Comparison of ENCODE assay signal across 35 mouse cellular contexts in the genomic region with DNA sequence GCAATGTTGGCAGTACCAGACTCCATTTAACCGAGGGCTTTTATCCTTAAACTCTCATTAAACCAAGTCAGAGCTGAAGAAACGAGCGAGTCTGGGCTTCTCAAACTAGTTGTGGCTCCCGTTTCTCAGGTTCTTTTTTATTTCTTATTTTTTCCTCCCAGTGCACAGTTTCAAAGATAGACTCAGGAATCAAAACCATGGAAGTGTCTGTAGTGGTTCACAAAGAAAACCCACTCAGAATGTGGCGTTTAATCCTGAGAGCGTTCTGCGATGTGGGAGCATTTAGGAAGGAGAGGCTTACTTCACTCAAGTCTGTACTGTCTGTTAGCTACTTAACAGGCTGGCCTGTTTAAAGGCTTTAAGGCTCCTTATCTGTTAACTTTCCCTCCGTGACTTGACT. TPM values are rescaled to one million over a fixed set of nuclear protein-coding genes. Genes with fewer than 3 reads are reported as not detected.
DNase-seq lines count a peak whose midpoint lies in the region; ATAC-seq and TF ChIP-seq lines count a peak whose summit lies in the region.
"Had no signal": no experiment of that assay in that cellular context is flagged by ENCODE, and none has a peak within 500 bp of the region (broad histone marks: within the 10 kb centered on the region; RNA-seq: fewer than 3 reads in every experiment).

No protein-coding gene starts in this region.

- no peak overlapping the region for H3K9ac ChIP-seq in forebrain, embryonic 15.5 days (replicated peaks)
- H3K9ac ChIP-seq in heart, embryonic 13.5 days, result no peak overlapping the region
- H3K9ac ChIP-seq in ES-Bruce4 (ENCODE audit: low read depth, poor library complexity, severe bottlenecking), result peak overlapping the region; percentile 67
- peak overlapping the region; percentile 33; the same call in 1 of the 2 replicates for H3K9ac ChIP-seq in liver, embryonic 15.5 days
- H3K9ac ChIP-seq: hindbrain, embryonic 14.5 days; lung, embryonic 14.5 days; midbrain, embryonic 12.5 days; stomach, embryonic 15.5 days had no signal

- H3K9me3 ChIP-seq in forebrain, embryonic 10.5 days, result peaks cover 6% of the 10 kb centered on the region; the same call in 1 of the 2 replicates
- no peaks in the 10 kb centered on the region for H3K9me3 ChIP-seq in forebrain, embryonic 15.5 days
- H3K9me3 ChIP-seq in heart, embryonic 13.5 days, result no peaks in the 10 kb centered on the region
- H3K9me3 ChIP-seq in ES-Bruce4 (replicated peaks; ENCODE audit: control insufficient read depth, insufficient read depth, low read length, poor library complexity, severe bottlenecking), result no peaks in the 10 kb centered on the region
- H3K9me3 ChIP-seq in liver, embryonic 15.5 days (replicated peaks), result no peaks in the 10 kb centered on the region
- H3K9me3 ChIP-seq: midbrain, embryonic 12.5 days; stomach, embryonic 15.5 days had no signal

- H3K36me3 ChIP-seq in forebrain, embryonic 10.5 days (replicated peaks), result no peaks in the 10 kb centered on the region
- H3K36me3 ChIP-seq in forebrain, embryonic 15.5 days, result no peaks in the 10 kb centered on the region
- no peaks in the 10 kb centered on the region for H3K36me3 ChIP-seq in heart, embryonic 13.5 days
- no peaks in the 10 kb centered on the region for H3K36me3 ChIP-seq in ES-Bruce4 (ENCODE audit: control insufficient read depth, insufficient read depth, low read length, poor library complexity, severe bottlenecking)
- H3K36me3 ChIP-seq in liver, embryonic 15.5 days (replicated peaks), result no peaks in the 10 kb centered on the region
- H3K36me3 ChIP-seq: midbrain, embryonic 12.5 days; stomach, embryonic 15.5 days had no signal

- peak overlapping the region; percentile 25; the same call in 1 of the 2 replicates for H3K4me3 ChIP-seq in forebrain, embryonic 10.5 days
- H3K4me3 ChIP-seq in forebrain, embryonic 15.5 days, result no peak overlapping the region
- 0 out of 2 replicates have a peak overlapping the region, but pooled peaks have one; percentile 10 for H3K4me3 ChIP-seq in heart, embryonic 13.5 days
- peak overlapping the region; percentile 52; the same call in 1 of the 2 replicates for H3K4me3 ChIP-seq in ES-Bruce4 (ENCODE audit: low read depth, low read length)
- peak overlapping the region; percentile 58 for H3K4me3 ChIP-seq in liver, embryonic 15.5 days (replicated peaks)
- H3K4me3 ChIP-seq: midbrain, embryonic 12.5 days; stomach, embryonic 15.5 days had no signal

- H3K4me1 ChIP-seq in forebrain, embryonic 10.5 days, result peaks cover 50% of the 10 kb centered on the region
- H3K4me1 ChIP-seq in forebrain, embryonic 15.5 days, result 0 out of 2 replicates have a peak, but pooled peaks cover 8% of the 10 kb centered on the region
- H3K4me1 ChIP-seq in heart, embryonic 13.5 days, result peaks cover 26% of the 10 kb centered on the region
- peaks cover 4% of the 10 kb centered on the region for H3K4me1 ChIP-seq in ES-Bruce4 (ENCODE audit: control insufficient read depth, insufficient read depth, low read length)
- peaks cover 78% of the 10 kb centered on the region for H3K4me1 ChIP-seq in liver, embryonic 15.5 days (replicated peaks)

- no peak for DNase-seq in forebrain, embryonic 10.5 days (ENCODE audit: extremely low spot score, low spot score)
- DNase-seq in heart, adult 18-20 months, result no peak
- DNase-seq in gastrocnemius, postnatal 36 days, result no peak
- no peak for DNase-seq in frontal cortex, postnatal 36 days (ENCODE audit: low spot score in 2 of 2)
- DNase-seq: adrenal gland, adult 2 months; adrenal gland, postnatal 36 days; cerebellum, adult 18-20 months; cerebellum, postnatal 14 days; kidney, adult 9 months; kidney, postnatal 10 days; layer of hippocampus, postnatal 36 days; left cerebral cortex, postnatal 4 days; lung, embryonic 14.5 days; lung, postnatal 14 days had no signal

- intact Hi-C loops in gastrocnemius, postnatal 36 days (cut with DNase I), result no loop called here

- peaks cover 57% of the 10 kb centered on the region for H3K27me3 ChIP-seq in forebrain, embryonic 10.5 days (ENCODE audit: poor library complexity, severe bottlenecking)
- peaks cover 5% of the 10 kb centered on the region; the same call in 1 of the 2 replicates for H3K27me3 ChIP-seq in forebrain, embryonic 15.5 days
- peaks cover 15% of the 10 kb centered on the region for H3K27me3 ChIP-seq in heart, embryonic 13.5 days (replicated peaks)
- H3K27me3 ChIP-seq in ES-Bruce4 (ENCODE audit: control insufficient read depth, insufficient read depth, low read length, poor library complexity, severe bottlenecking), result no peaks in the 10 kb centered on the region
- H3K27me3 ChIP-seq in liver, embryonic 15.5 days, result peaks cover 37% of the 10 kb centered on the region
- H3K27me3 ChIP-seq: stomach, embryonic 15.5 days had no signal

- no peak overlapping the region for H3K4me2 ChIP-seq in forebrain, embryonic 15.5 days (replicated peaks)
- H3K4me2 ChIP-seq in heart, embryonic 13.5 days, result peak overlapping the region; percentile 39
- H3K4me2 ChIP-seq in liver, embryonic 15.5 days, result peak overlapping the region; percentile 74
- H3K4me2 ChIP-seq: hindbrain, embryonic 14.5 days; lung, embryonic 14.5 days; midbrain, embryonic 12.5 days; stomach, embryonic 15.5 days had no signal

- whole genome bisulfite sequencing in forebrain, embryonic 10.5 days, result 29% methylated on average over 8 of the region's 8 CpGs
- WGBS in forebrain, embryonic 15.5 days, result 35% methylated on average over 8 of the region's 8 CpGs
- 45% methylated on average over 8 of the region's 8 CpGs for WGBS in heart, embryonic 13.5 days
- 69% methylated on average over 8 of the region's 8 CpGs for WGBS in liver, embryonic 15.5 days (ENCODE audit: insufficient replicate concordance)

- TF ChIP-seq EP300 in ES-Bruce4 (IDR thresholded peaks at IDR 0.05; ENCODE audit: insufficient read depth, low read depth, low read length), result no peak

- no peak for ATAC-seq in forebrain, embryonic 15.5 days (replicated peaks)
- no peak for ATAC-seq in heart, embryonic 13.5 days (ENCODE audit: extremely low read depth, insufficient number of reproducible peaks, low FRiP score, low TSS enrichment)
- ATAC-seq in liver, embryonic 15.5 days (ENCODE audit: insufficient read depth), result no peak
- ATAC-seq: activated CD4-positive, CD25-positive, alpha-beta regulatory T cell, adult 4 months; forebrain, embryonic 14.5 days; intestine, postnatal 0 days had no signal

- TF ChIP-seq POLR2A in ES-Bruce4 (IDR thresholded peaks at IDR 0.05; ENCODE audit: insufficient read depth, low read length), result no peak

- no peak for TF ChIP-seq CTCF in ES-Bruce4 (IDR thresholded peaks at IDR 0.05; ENCODE audit: low read depth, low read length)

- peak overlapping the region; percentile 48; the same call in 1 of the 2 replicates for H3K27ac ChIP-seq in forebrain, embryonic 10.5 days
- H3K27ac ChIP-seq in forebrain, embryonic 15.5 days (replicated peaks), result no peak overlapping the region
- H3K27ac ChIP-seq in heart, embryonic 13.5 days (replicated peaks), result no peak overlapping the region
- peak overlapping the region; percentile 95 for H3K27ac ChIP-seq in ES-Bruce4 (ENCODE audit: insufficient read depth, low read length)
- peak overlapping the region; percentile 86 for H3K27ac ChIP-seq in liver, embryonic 15.5 days (replicated peaks)
- H3K27ac ChIP-seq: hindbrain, embryonic 14.5 days; midbrain, embryonic 12.5 days; stomach, embryonic 15.5 days had no signal

RNA-seq across cellular contexts. Expression of a gene that starts 1.1 kb away (rescaled TPM):
- polyA plus RNA-seq in forebrain, embryonic 10.5 days (2016; fragmentation: Nextera tagmentation; extraction: Ambion mirVana), result 11.3 and 12.2 TPM in 2 replicates
- polyA plus RNA-seq in forebrain, embryonic 15.5 days (2015; fragmentation: Nextera tagmentation; extraction: Ambion mirVana), result 14.4 and 15.1 TPM in 2 replicates
- polyA plus RNA-seq in heart, embryonic 13.5 days (2015; fragmentation: Nextera tagmentation; extraction: Ambion mirVana), result 5.1 and 6.9 TPM in 2 replicates
- total RNA-seq in heart, adult 18-20 months (2021), result under 1 TPM; 0.62 to 0.94 TPM
- 74.6 and 81.9 TPM in 2 replicates for polyA plus RNA-seq in ES-Bruce4 (2011; ENCODE audit: insufficient read depth, insufficient read length, low read depth, missing spikeins)
- polyA plus RNA-seq in liver, embryonic 15.5 days (2015; fragmentation: Nextera tagmentation; extraction: Ambion mirVana), result 0.84 and 0.98 TPM in 2 replicates
- not detected for total RNA-seq in gastrocnemius, postnatal 36 days (2021)
- polyA plus RNA-seq: small intestine, adult 2 months had no signal

RNA-seq across cellular contexts. Expression of a gene that starts 30.9 kb away (rescaled TPM):
- 0.37 and 1.7 TPM in 2 replicates for polyA plus RNA-seq in forebrain, embryonic 10.5 days (2016; fragmentation: Nextera tagmentation; extraction: Ambion mirVana)
- 0.92 and 1.5 TPM in 2 replicates for polyA plus RNA-seq in forebrain, embryonic 15.5 days (2015; fragmentation: Nextera tagmentation; extraction: Ambion mirVana)
- 3.1 and 3.2 TPM in 2 replicates for polyA plus RNA-seq in heart, embryonic 13.5 days (2015; fragmentation: Nextera tagmentation; extraction: Ambion mirVana)
- 1 to 10 TPM in 1 of 2 experiments, not detected in 1; 9.8 TPM for total RNA-seq in heart, adult 18-20 months (2021)
- polyA plus RNA-seq in ES-Bruce4 (2011; ENCODE audit: insufficient read depth, insufficient read length, low read depth, missing spikeins), result 165 and 181 TPM in 2 replicates
- 0.40 and 0.64 TPM in 2 replicates for polyA plus RNA-seq in liver, embryonic 15.5 days (2015; fragmentation: Nextera tagmentation; extraction: Ambion mirVana)
- 1 to 10 TPM in 1 of 2 experiments, not detected in 1; 1.1 TPM for total RNA-seq in gastrocnemius, postnatal 36 days (2021)

RNA-seq across cellular contexts. Expression of a gene that starts 34.0 kb away (rescaled TPM):
- not detected in 2 replicates for polyA plus RNA-seq in forebrain, embryonic 10.5 days (2016; fragmentation: Nextera tagmentation; extraction: Ambion mirVana)
- not detected in 2 replicates for polyA plus RNA-seq in forebrain, embryonic 15.5 days (2015; fragmentation: Nextera tagmentation; extraction: Ambion mirVana)
- polyA plus RNA-seq in heart, embryonic 13.5 days (2015; fragmentation: Nextera tagmentation; extraction: Ambion mirVana), result not detected in 2 replicates
- total RNA-seq in heart, adult 18-20 months (2021), result not detected
- not detected in 2 replicates for polyA plus RNA-seq in ES-Bruce4 (2011; ENCODE audit: insufficient read depth, insufficient read length, low read depth, missing spikeins)
- not detected in 2 replicates for polyA plus RNA-seq in liver, embryonic 15.5 days (2015; fragmentation: Nextera tagmentation; extraction: Ambion mirVana)
- total RNA-seq in gastrocnemius, postnatal 36 days (2021), result not detected
- total RNA-seq: adrenal gland, postnatal 36 days; gastrocnemius, adult 8-10 months; hematopoietic stem cell, adult 5-6 weeks; layer of hippocampus, postnatal 36 days; left cerebral cortex, postnatal 4 days; monocyte, adult 5-6 weeks had no signal
- polyA plus RNA-seq: activated CD4-positive, CD25-positive, alpha-beta regulatory T cell, adult 4 months; brain, embryonic 14.5 days; cortical plate, adult 2 months; embryonic facial prominence, embryonic 14.5 days; forebrain, embryonic 14.5 days; heart, embryonic 16.5 days; hindbrain, embryonic 14.5 days; intestine, postnatal 0 days; large intestine, adult 2 months; limb, embryonic 14.5 days; lung, embryonic 14.5 days; midbrain, embryonic 12.5 days; neural tube, embryonic 14.5 days; stomach, embryonic 15.5 days had no signal

Comparison
In these comparisons a context has a peak if more than half of its experiments do, and no peak if none do; other contexts are left out.
1. H3K27ac ChIP-seq: peak in forebrain, embryonic 10.5 days (single experiment), ES-Bruce4 (single experiment) and liver, embryonic 15.5 days (single experiment); none in forebrain, embryonic 15.5 days (single experiment) and heart, embryonic 13.5 days (single experiment).
2. H3K9ac ChIP-seq: peak in ES-Bruce4 (single experiment) and liver, embryonic 15.5 days (single experiment); none in forebrain, embryonic 15.5 days (single experiment) and heart, embryonic 13.5 days (single experiment).
3. RNA of a gene that starts 30.9 kb away (polyA plus RNA-seq): 165 to 181 TPM in ES-Bruce4; 3.1 to 3.2 TPM in heart, embryonic 13.5 days, 0.37 to 1.7 TPM in forebrain, embryonic 10.5 days, 0.92 to 1.5 TPM in forebrain, embryonic 15.5 days and 0.40 to 0.64 TPM in liver, embryonic 15.5 days; every median in the first group is over 10 times any median in the second.